Mouse (Mus musculus): ENCODE measurements at regions not wholly inside any gene's neighbourhood (a gene's known extent, or its start where the extent isn't known, plus 50 kb on each side); places are given as distances from the start of the nearest gene placed in this dataset.

- TF ChIP-seq POLR2A (IDR thresholded peaks at IDR 0.05; ENCODE audit: insufficient read depth, low read length) (no peak), CTCF (IDR thresholded peaks at IDR 0.05; ENCODE audit: low read depth, low read length) (no peak)
Measured at GRCm38 (mm10) chr12:54276978-54277537, 73.4 kb upstream of the Egln3 start.
